In genomic region chr12:70968791-70969307, GRCm38 (mm10) we compare ENCODE assay signal across 8 mouse cellular contexts. TPM values are rescaled to one million over a fixed set of nuclear protein-coding genes. Genes with fewer than 3 reads are reported as not detected.
DNase-seq lines count a peak whose midpoint lies in the region; ATAC-seq lines count a peak whose summit lies in the region.

No protein-coding gene starts in this region.

- peak overlapping the region; percentile 60 for H3K4me3 ChIP-seq in hindbrain, embryonic 16.5 days (ENCODE audit: low read length)

- H3K27me3 ChIP-seq in hindbrain, embryonic 16.5 days (replicated peaks; ENCODE audit: control insufficient read depth, insufficient read depth, low read length), result no peaks in the 10 kb centered on the region

- no peaks in the 10 kb centered on the region for H3K9me3 ChIP-seq in hindbrain, embryonic 16.5 days (ENCODE audit: control insufficient read depth, low read length)

- DNase-seq in ZHBTc4 (ENCODE audit: low read depth, low spot score), result peak; percentile 86
- peak; percentile 71 to 93 for DNase-seq in cerebellum, postnatal 4 days (ENCODE audit: low spot score in 2 of 2)
- peak; percentile 86 for DNase-seq in gastrocnemius, adult 18-20 months (ENCODE audit: low spot score)
- DNase-seq in left cerebral cortex, adult 11 months (ENCODE audit: low spot score), result peak; percentile 81
- peak; percentile 94 for DNase-seq in lung, postnatal 36 days
- peak; percentile 93 for DNase-seq in retina, postnatal 1 day
- peak; percentile 87 for DNase-seq in thymus, postnatal 4 days

- WGBS in hindbrain, embryonic 16.5 days, result under 1% methylated on average over 15 of the region's 15 CpGs

- H3K9ac ChIP-seq in hindbrain, embryonic 16.5 days (ENCODE audit: low read depth, low read length), result no peak overlapping the region; the same call in 1 of the 2 replicates

- ATAC-seq in hindbrain, embryonic 16.5 days, result peak; percentile 72

- peak overlapping the region; percentile 89 for H3K27ac ChIP-seq in hindbrain, embryonic 16.5 days (ENCODE audit: low read depth, low read length)

- H3K4me2 ChIP-seq in hindbrain, embryonic 16.5 days (ENCODE audit: low read length), result peak overlapping the region; percentile 69

- H3K4me1 ChIP-seq in hindbrain, embryonic 16.5 days (ENCODE audit: control insufficient read depth, insufficient read depth, low read depth, low read length), result no peaks in the 10 kb centered on the region; the same call in 1 of the 2 replicates

- H3K36me3 ChIP-seq in hindbrain, embryonic 16.5 days (ENCODE audit: control insufficient read depth, insufficient read depth, low read length), result no peaks in the 10 kb centered on the region

RNA-seq across cellular contexts. Expression of gene Psma3, which starts 5.6 kb away (rescaled TPM):
- 100 to 1,000 TPM; 267 to 285 TPM for total RNA-seq in gastrocnemius, adult 18-20 months (2021)
- 489 and 503 TPM in 2 replicates for polyA plus RNA-seq in hindbrain, embryonic 16.5 days (2015; fragmentation: Nextera tagmentation; extraction: Ambion mirVana)

RNA-seq across cellular contexts. Expression of gene Actr10, which starts 31.2 kb away (rescaled TPM):
- 100 to 1,000 TPM in 1 of 2 experiments, 10 to 100 TPM in 1; 93.2 to 103 TPM for total RNA-seq in gastrocnemius, adult 18-20 months (2021)
- polyA plus RNA-seq in hindbrain, embryonic 16.5 days (2015; fragmentation: Nextera tagmentation; extraction: Ambion mirVana), result 172 and 196 TPM in 2 replicates

RNA-seq across cellular contexts. Expression of gene Arid4a, which starts 46.9 kb away (rescaled TPM):
- 1 to 10 TPM; 8.9 to 9.0 TPM for total RNA-seq in gastrocnemius, adult 18-20 months (2021)
- polyA plus RNA-seq in hindbrain, embryonic 16.5 days (2015; fragmentation: Nextera tagmentation; extraction: Ambion mirVana), result 41.4 and 41.7 TPM in 2 replicates

Comparison
In these comparisons a context has a peak if more than half of its experiments do, and no peak if none do; other contexts are left out.
1. Peak in every context shown above with its lines: DNase-seq, ATAC-seq, H3K4me3 ChIP-seq and H3K27ac ChIP-seq.